Comparison of ENCODE assay signal across 20 mouse cellular contexts in genomic region chr10:116515590-116515989, GRCm38 (mm10). TPM values are rescaled to one million over a fixed set of nuclear protein-coding genes. Genes with fewer than 3 reads are reported as not detected.
A peak's percentile ranks its signal among the peaks of the same experiment; 100 is the strongest.
DNase-seq lines count a peak whose midpoint lies in the region; TF ChIP-seq lines count a peak whose summit lies in the region.
"Had no signal": no experiment of that assay in that cellular context is flagged by ENCODE, and none has a peak within 500 bp of the region (broad histone marks: within the 10 kb centered on the region; RNA-seq: fewer than 3 reads in every experiment).

No protein-coding gene starts in this region.

- dilution Hi-C loops in CH12.LX (cut with MboI; ENCODE audit: extremely low pct_ligation_motif_present, extremely low pct_unique_long_range_greater_than_20kb, low sequenced_read_pairs): no loop called here

- H3K9ac ChIP-seq in CH12.LX (ENCODE audit: insufficient read depth, low read depth): no peak overlapping the region
- H3K9ac ChIP-seq in ES-E14 (ENCODE audit: insufficient read depth, low read depth, low read length, poor library complexity, severe bottlenecking): no peak overlapping the region

- no peak for TF ChIP-seq RAD21 in CH12.LX (IDR thresholded peaks at IDR 0.05; ENCODE audit: low read depth, low read length)

- TF ChIP-seq CTCF in CH12.LX (conservative IDR thresholded peaks at IDR 0.05 in 1 of 2, IDR thresholded peaks at IDR 0.05 in 1 of 2; ENCODE audit: low read depth in 2 of 2, low read length in 2 of 2): no peak
- no peak for TF ChIP-seq CTCF in thymus, adult 2 months (IDR thresholded peaks at IDR 0.05; ENCODE audit: borderline replicate concordance, control insufficient read depth, extremely low read depth, insufficient read depth, low read length, poor library complexity)

- H3K4me1 ChIP-seq in CH12.LX (ENCODE audit: control insufficient read depth in 1 of 2, insufficient read depth in 2 of 2) (peaks cover 0 to 39% of the 10 kb centered on the region in 2 experiments; a peak in 2 of 4 replicates), ES-E14 (ENCODE audit: control insufficient read depth in 2 of 2, insufficient read depth in 2 of 2, low read length in 2 of 2, poor library complexity in 1 of 2) (peaks cover 6 to 8% of the 10 kb centered on the region in 2 experiments; a peak in 3 of 4 replicates)
- H3K4me1 ChIP-seq in thymus, adult 2 months (replicated peaks; ENCODE audit: control insufficient read depth, insufficient read depth, low read length): peaks cover 8% of the 10 kb centered on the region

- in situ Hi-C loops in CH12.LX (cut with MboI; ENCODE audit: low pct_ligation_motif_present, low pct_unique_long_range_greater_than_20kb, low sequenced_read_pairs): no loop called here
- in situ Hi-C loops in ES-E14 (cut with MboI; ENCODE audit: low sequenced_read_pairs in 2 of 2, unreplicated experiment in 2 of 2): no loop called here

- 93% methylated on average over 6 of the region's 6 CpGs for WGBS in thymus, adult 2 months

- no peaks in the 10 kb centered on the region for H3K9me3 ChIP-seq in CH12.LX (replicated peaks; ENCODE audit: low read length)
- no peaks in the 10 kb centered on the region for H3K9me3 ChIP-seq in ES-E14 (ENCODE audit: control insufficient read depth, insufficient read depth, low read depth, low read length)
- H3K9me3 ChIP-seq: G1E had no signal

- no peak overlapping the region for H3K4me2 ChIP-seq in CH12.LX (ENCODE audit: insufficient read depth, low read depth, poor library complexity, severe bottlenecking)

- peak; percentile 24 for DNase-seq in ovary, adult 18-20 months (ENCODE audit: low spot score)
- DNase-seq in ovary, postnatal 36 days (ENCODE audit: low spot score): no peak
- no peak for DNase-seq in CH12.LX (ENCODE audit: extremely low read depth)
- DNase-seq in ES-E14 (ENCODE audit: low read depth, low spot score): no peak
- no peak for DNase-seq in adrenal gland, postnatal 25 days
- DNase-seq in thymus, adult 2 months: no peak
- DNase-seq: adrenal gland, adult 2 months; adrenal gland, adult 8-10 months; adrenal gland, postnatal 10 days; adrenal gland, postnatal 14 days; adrenal gland, postnatal 36 days; cerebellum, adult 11 months; cerebellum, adult 11-12 months; cerebellum, adult 18-20 months; cerebellum, adult 2 months; cerebellum, adult 8-10 months; cerebellum, adult 9-10 months had no signal

- H3K36me3 ChIP-seq in CH12.LX (replicated peaks in 1 of 2; ENCODE audit: control insufficient read depth in 1 of 2, insufficient read depth in 1 of 2, low read length in 1 of 2) (peaks cover 0 to 31% of the 10 kb centered on the region in 2 experiments), ES-E14 (ENCODE audit: control insufficient read depth, insufficient read depth, low read length, poor library complexity, severe bottlenecking) (no peaks in the 10 kb centered on the region; the same call in 1 of the 2 replicates)
- H3K36me3 ChIP-seq in thymus, adult 2 months (ENCODE audit: control insufficient read depth, insufficient read depth, low read length): peaks cover 3% of the 10 kb centered on the region; the same call in 1 of the 2 replicates

- H3K27ac ChIP-seq in CH12.LX (ENCODE audit: insufficient read depth, low read depth) (no peak overlapping the region), ES-E14 (ENCODE audit: insufficient read depth, low read depth, low read length, poor library complexity, severe bottlenecking) (no peak overlapping the region)
- no peak overlapping the region for H3K27ac ChIP-seq in thymus, adult 2 months (ENCODE audit: control insufficient read depth, insufficient read depth, low read length)

- TF ChIP-seq EP300 in CH12.LX (IDR thresholded peaks at IDR 0.05; ENCODE audit: low read length): no peak

- H3K4me3 ChIP-seq in CH12.LX (replicated peaks in 1 of 3; ENCODE audit: low read depth in 2 of 3, low read length in 2 of 3, poor library complexity in 1 of 3): no peak overlapping the region
- H3K4me3 ChIP-seq in ES-E14 (ENCODE audit: insufficient read depth in 1 of 2, low read depth in 1 of 2, low read length in 2 of 2, poor library complexity in 1 of 2, severe bottlenecking in 1 of 2): no peak overlapping the region
- no peak overlapping the region for H3K4me3 ChIP-seq in thymus, adult 2 months (ENCODE audit: control insufficient read depth, insufficient read depth, low read length)

- peaks cover 2% of the 10 kb centered on the region; the same call in 1 of the 2 replicates for H3K79me2 ChIP-seq in CH12.LX (replicated peaks; ENCODE audit: control insufficient read depth, extremely low read depth, insufficient read depth, poor library complexity, severe bottlenecking)

- no peak for TF ChIP-seq POLR2A in CH12.LX (IDR thresholded peaks at IDR 0.05; ENCODE audit: low read depth, low read length)
- TF ChIP-seq POLR2A in thymus, adult 2 months (IDR thresholded peaks at IDR 0.05; ENCODE audit: control insufficient read depth, extremely low read depth, insufficient read depth, low read length, poor library complexity): no peak

- H3K27me3 ChIP-seq in CH12.LX (replicated peaks): no peaks in the 10 kb centered on the region
- no peaks in the 10 kb centered on the region for H3K27me3 ChIP-seq in thymus, adult 2 months (ENCODE audit: control insufficient read depth, insufficient read depth, low read length)
- H3K27me3 ChIP-seq: Patski had no signal

TF ChIP-seq in CH12.LX, 34 proteins besides CTCF, POLR2A, EP300 and RAD21:
- TF ChIP-seq SIN3A (IDR thresholded peaks at IDR 0.05; ENCODE audit: low read length) (no peak), MAFK (IDR thresholded peaks at IDR 0.05; ENCODE audit: insufficient replicate concordance, low read length) (peak; percentile 62; the same call in 1 of the 2 replicates)

TF ChIP-seq in ES-E14, 5 proteins besides CTCF, POLR2A, EP300 and RAD21:
- peak; percentile 56; the same call in 1 of the 2 replicates for TF ChIP-seq MAFK (IDR thresholded peaks at IDR 0.05; ENCODE audit: insufficient read depth, low read depth, low read length)
- TF ChIP-seq ZC3H11A (IDR thresholded peaks at IDR 0.05; ENCODE audit: borderline replicate concordance, low read depth, low read length): no peak
TF ChIP-seq in ES-E14: peak in this region for 1.

RNA-seq across cellular contexts. Expression of gene Kcnmb4, which starts 41.9 kb away (rescaled TPM):
- total RNA-seq in CH12.LX (2012; rRNA removed) (1.1 TPM in 2 replicates), CH12.LX (2014; rRNA removed) (1.0 and 1.8 TPM in 2 replicates), ES-E14 (2012; rRNA removed) (1.8 and 2.4 TPM in 2 replicates)
- 0.80 and 1.2 TPM in 2 replicates for polyA plus RNA-seq in CH12.LX (2012; ENCODE audit: insufficient read length, low read depth)
- total RNA-seq in adrenal gland, postnatal 25 days (2021): 1.8 and 2.2 TPM in 2 replicates
- polyA plus RNA-seq in thymus, adult 2 months (2012; rRNA removed): 144 and 185 TPM in 2 replicates
- total RNA-seq: MEL had no signal
- polyA plus RNA-seq: G1E had no signal
